Mouse (Mus musculus) megakaryocyte, embryonic 14.5 days (primary cell): ENCODE measurements around the gene Tor3a. TPM values are rescaled to one million over a fixed set of nuclear protein-coding genes. Genes with fewer than 3 reads are reported as not detected.

Experiments used
- H3K27me3 ChIP-seq: replicated peaks from 2 replicates; pipeline ENCODE3; 2012; ENCODE audit warnings: inconsistent platforms
- H3K36me3 ChIP-seq: replicated peaks from 2 replicates; pipeline ENCODE3; 2012; ENCODE audit warnings: low read length, inconsistent platforms, mixed read lengths
- H3K4me1 ChIP-seq: 2 replicates; pipeline ENCODE4 v1.6.1; 2012; ENCODE audit warnings: inconsistent platforms
- H3K4me3 ChIP-seq: replicated peaks from 2 replicates; pipeline ENCODE3; 2012; ENCODE audit warnings: moderate library complexity, mild to moderate bottlenecking, inconsistent platforms
- H3K9me3 ChIP-seq: 2 replicates; pipeline ENCODE4 v1.6.1; 2012; ENCODE audit warnings: inconsistent platforms
- FLI1 ChIP-seq: IDR thresholded peaks from 2 replicates; pipeline ENCODE4 v1.6.1; 2012; ENCODE audit warnings: low read length, inconsistent platforms, mixed read lengths
- GATA1 ChIP-seq: IDR thresholded peaks from 3 replicates; pipeline ENCODE4 v1.6.1; 2012; ENCODE audit warnings: mixed read lengths, low read length, inconsistent platforms, borderline replicate concordance
- polyA plus RNA-seq: library from polyadenylated mRNA; stranded (reverse); fragments of >175 nt; gene quantifications from 2 replicates; pipeline ENCODE4 v1.2.3, GENCODE M21; 2012; ENCODE audit warnings: low replicate concordance; ENCODE audit not compliant: insufficient read depth

Gene Tor3a
- 18.1 and 29.8 TPM in 2 replicates for polyA plus RNA-seq

- Histone ChIP-seq H3K4me3 (peak within 1 kb of the TSS; percentile 97), H3K36me3 (peaks cover 26% of the 10 kb centered on the region), H3K9me3 (no peaks in the 10 kb centered on the region), H3K4me1 (peaks cover 36% of the 10 kb centered on the region), H3K27me3 (no peaks in the 10 kb centered on the region)
- TF ChIP-seq FLI1 = no peak
- TF ChIP-seq GATA1 = no peak
These were observed at the start of gene Tor3a for GRCm38 (mm10) chr1:156674195-156675000. Gene Tor3a, minus strand, starts transcription at chr1:156674356.

- no peak overlapping the region for H3K4me3 ChIP-seq
- no peaks in the 10 kb centered on the region for H3K36me3 ChIP-seq
- peaks cover 45% of the 10 kb centered on the region for H3K4me1 ChIP-seq
- no peaks in the 10 kb centered on the region for H3K9me3 ChIP-seq
- H3K27me3 ChIP-seq = peaks cover 13% of the 10 kb centered on the region
- TF ChIP-seq FLI1 = no peak
- TF ChIP-seq GATA1 = no peak
These were observed 47.9 kb upstream of the Tor3a start for GRCm38 (mm10) chr1:156722089-156722488.

DNA sequence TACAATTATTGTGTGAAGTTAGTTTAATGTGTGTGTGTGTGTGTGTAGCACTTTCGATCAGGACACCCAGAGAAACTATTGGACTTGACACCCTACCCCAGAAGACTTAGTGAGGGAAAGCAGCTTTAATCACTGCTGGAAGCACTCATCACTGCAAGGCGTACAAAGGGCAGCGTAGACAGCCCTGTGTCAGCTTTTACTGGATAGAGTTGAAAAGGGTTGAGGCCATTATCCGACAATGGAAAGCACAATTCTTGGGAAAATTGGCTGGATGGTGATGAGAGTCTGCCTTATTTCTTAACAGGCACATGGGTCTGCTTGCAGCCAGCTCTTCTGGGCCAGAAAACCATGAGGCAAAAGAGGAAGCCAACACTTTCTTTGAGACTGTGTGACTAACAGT lies 45.9 kb upstream of the Tor3a start:
- Histone ChIP-seq H3K27me3 (peaks cover 4% of the 10 kb centered on the region), H3K9me3 (no peaks in the 10 kb centered on the region), H3K4me1 (peaks cover 65% of the 10 kb centered on the region), H3K36me3 (peaks cover 11% of the 10 kb centered on the region), H3K4me3 (no peak overlapping the region)
- TF ChIP-seq FLI1 (no peak), GATA1 (no peak)

GRCm38 (mm10) chr1:156718950-156719805 lies 45.0 kb upstream of the Tor3a start, which contains the start of gene Fam20b:
Gene Fam20b, minus strand, starts transcription at chr1:156719086.
- peaks cover 18% of the 10 kb centered on the region for H3K36me3 ChIP-seq
- H3K4me3 ChIP-seq = peak within 1 kb of the TSS; percentile 95
- H3K9me3 ChIP-seq = no peaks in the 10 kb centered on the region
- H3K27me3 ChIP-seq = peaks cover 2% of the 10 kb centered on the region
- no peak for TF ChIP-seq FLI1
- no peak for TF ChIP-seq GATA1
- H3K4me1 ChIP-seq = peaks cover 73% of the 10 kb centered on the region

GRCm38 (mm10) chr1:156718286-156718949 lies 44.3 kb upstream of the Tor3a start:
- H3K4me1 ChIP-seq = peaks cover 78% of the 10 kb centered on the region

GRCm38 (mm10) chr1:156717751-156718285 lies 43.7 kb upstream of the Tor3a start:
- H3K36me3 ChIP-seq = peaks cover 24% of the 10 kb centered on the region
- peaks cover 2% of the 10 kb centered on the region for H3K27me3 ChIP-seq
- no peak for TF ChIP-seq FLI1
- TF ChIP-seq GATA1 = no peak
- no peaks in the 10 kb centered on the region for H3K9me3 ChIP-seq
- H3K4me1 ChIP-seq = peaks cover 79% of the 10 kb centered on the region
- H3K4me3 ChIP-seq = peak overlapping the region; percentile 95

More at GRCm38 (mm10) chr1:156718286-156718949, 44.3 kb upstream of the Tor3a start:
- Histone ChIP-seq H3K9me3 (no peaks in the 10 kb centered on the region), H3K36me3 (peaks cover 23% of the 10 kb centered on the region), H3K4me3 (peak overlapping the region; percentile 95), H3K27me3 (peaks cover 2% of the 10 kb centered on the region)
- TF ChIP-seq GATA1 = no peak
- TF ChIP-seq FLI1 = no peak

GRCm38 (mm10) chr1:156716681-156717080 lies 42.5 kb upstream of the Tor3a start:
- H3K4me1 ChIP-seq = peaks cover 78% of the 10 kb centered on the region
- peaks cover 24% of the 10 kb centered on the region for H3K36me3 ChIP-seq
- H3K4me3 ChIP-seq = no peak overlapping the region
- H3K27me3 ChIP-seq = peaks cover 2% of the 10 kb centered on the region
- TF ChIP-seq FLI1 (no peak), GATA1 (no peak)
- H3K9me3 ChIP-seq = no peaks in the 10 kb centered on the region

DNA sequence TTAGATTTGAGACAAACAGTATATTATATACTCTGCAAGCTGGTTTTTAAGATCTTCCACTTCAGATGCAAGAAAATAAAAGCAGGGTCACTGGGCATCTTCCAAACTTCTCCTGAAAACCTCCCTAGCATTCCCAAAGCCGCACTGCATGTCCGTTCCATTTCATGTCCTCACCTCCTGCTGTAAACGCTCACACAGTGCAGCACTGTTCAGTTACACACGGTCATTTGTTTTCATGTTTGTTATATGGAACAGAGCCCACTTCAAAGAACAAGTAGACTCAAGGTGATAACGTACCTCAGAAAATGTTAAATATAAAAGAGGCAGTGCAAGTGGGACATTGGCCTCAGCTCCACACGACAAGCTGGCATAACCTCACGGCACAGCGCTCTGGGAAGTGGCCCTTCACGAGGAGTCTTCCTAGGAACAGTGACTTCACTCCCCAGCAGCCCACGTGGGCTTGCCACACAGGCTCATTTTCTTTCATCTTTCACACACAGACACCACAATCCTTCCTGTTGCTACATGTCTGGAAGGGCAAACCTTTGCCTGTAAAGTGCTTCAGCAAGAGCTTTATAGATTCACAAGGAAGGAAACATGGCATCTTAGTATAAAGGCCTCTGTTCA lies 36.4 kb upstream of the Tor3a start:
- peaks cover 75% of the 10 kb centered on the region for H3K4me1 ChIP-seq
- 0 out of 2 replicates have a peak, but pooled peaks have one; percentile 24 for TF ChIP-seq FLI1
- TF ChIP-seq GATA1 = no peak
- peaks cover 46% of the 10 kb centered on the region for H3K36me3 ChIP-seq
- H3K4me3 ChIP-seq = peak overlapping the region; percentile 78
- no peaks in the 10 kb centered on the region for H3K9me3 ChIP-seq
- no peaks in the 10 kb centered on the region for H3K27me3 ChIP-seq

DNA sequence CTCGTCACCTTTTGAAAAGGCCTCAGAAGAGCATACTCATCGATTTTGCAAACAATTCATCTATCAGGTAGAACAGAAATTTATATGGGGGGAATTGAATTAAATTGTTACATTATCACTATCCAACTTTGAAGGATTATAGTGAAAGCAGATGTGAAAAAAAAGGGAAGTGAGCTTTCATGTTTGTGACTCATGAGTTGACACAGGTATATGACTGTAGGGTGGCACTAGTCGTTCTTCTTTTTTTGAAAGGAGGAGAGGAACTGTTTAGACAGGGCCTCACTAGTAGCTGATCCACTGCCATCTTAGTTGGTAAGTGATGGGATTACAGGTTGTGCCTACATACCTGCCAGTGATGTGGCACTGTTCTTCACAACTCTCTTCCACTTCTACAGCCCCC lies 34.5 kb upstream of the Tor3a start:
- peak overlapping the region; percentile 46 for H3K4me3 ChIP-seq
- peaks cover 62% of the 10 kb centered on the region for H3K4me1 ChIP-seq
- peaks cover 54% of the 10 kb centered on the region for H3K36me3 ChIP-seq
- TF ChIP-seq FLI1 (no peak), GATA1 (no peak)
- H3K27me3 ChIP-seq = no peaks in the 10 kb centered on the region
- no peaks in the 10 kb centered on the region for H3K9me3 ChIP-seq
